In genomic region chr3:55752558-55752957, GRCm38 (mm10) we compare ENCODE assay signal across 25 mouse cellular contexts. TPM values are rescaled to one million over a fixed set of nuclear protein-coding genes. Genes with fewer than 3 reads are reported as not detected.
DNase-seq lines count a peak whose midpoint lies in the region; ATAC-seq and TF ChIP-seq lines count a peak whose summit lies in the region.
"Had no signal": no experiment of that assay in that cellular context is flagged by ENCODE, and none has a peak within 500 bp of the region (broad histone marks: within the 10 kb centered on the region; RNA-seq: fewer than 3 reads in every experiment).

No protein-coding gene starts in this region.

- no peaks in the 10 kb centered on the region for H3K36me3 ChIP-seq in hindbrain, embryonic 12.5 days
- H3K36me3 ChIP-seq in hindbrain, embryonic 11.5 days (ENCODE audit: control insufficient read depth, insufficient read depth, low read length): no peaks in the 10 kb centered on the region
- H3K36me3 ChIP-seq in MEL (ENCODE audit: control insufficient read depth in 1 of 2, insufficient read depth in 2 of 2, low read length in 2 of 2): no peaks in the 10 kb centered on the region
- H3K36me3 ChIP-seq: forebrain, embryonic 10.5 days; limb, embryonic 10.5 days; lung, embryonic 15.5 days; neural tube, embryonic 12.5 days had no signal

- no peak for DNase-seq in hindbrain, embryonic 11.5 days (ENCODE audit: low spot score)
- DNase-seq in left cerebral cortex, postnatal 4 days: peak; percentile 30
- DNase-seq in left cerebral cortex, postnatal 10 days (ENCODE audit: extremely low spot score in 1 of 2, low spot score in 2 of 2): no peak
- peak; percentile 19 for DNase-seq in A20 (ENCODE audit: low read depth, low spot score)
- no peak for DNase-seq in MEL (ENCODE audit: low read depth, low spot score)
- DNase-seq in right cerebral cortex, postnatal 14 days: no peak
- DNase-seq: adrenal gland, postnatal 25 days; cerebellum, adult 11-12 months; cerebellum, postnatal 36 days; gastrocnemius, postnatal 10 days; heart, adult 2 months; heart, postnatal 4 days; kidney, adult 11 months; layer of hippocampus, postnatal 36 days; lung, postnatal 4 days; spleen, adult 18-20 months had no signal

- WGBS in hindbrain, embryonic 12.5 days: 82% methylated on average over 4 of the region's 4 CpGs
- WGBS in hindbrain, embryonic 11.5 days: 74% methylated on average over 4 of the region's 4 CpGs

- 0 out of 2 replicates have a peak overlapping the region, but pooled peaks have one; percentile 30 for H3K27ac ChIP-seq in hindbrain, embryonic 12.5 days
- H3K27ac ChIP-seq in hindbrain, embryonic 11.5 days (ENCODE audit: low read depth, low read length): no peak overlapping the region
- no peak overlapping the region for H3K27ac ChIP-seq in MEL (ENCODE audit: control insufficient read depth, low read depth, low read length)
- H3K27ac ChIP-seq: forebrain, embryonic 10.5 days; heart, adult 2 months; kidney, postnatal 0 days; limb, embryonic 10.5 days; lung, embryonic 15.5 days; neural tube, embryonic 12.5 days had no signal

- H3K4me1 ChIP-seq in hindbrain, embryonic 12.5 days: peaks cover 44% of the 10 kb centered on the region
- H3K4me1 ChIP-seq in hindbrain, embryonic 11.5 days (replicated peaks; ENCODE audit: control insufficient read depth, insufficient read depth, low read length): peaks cover 5% of the 10 kb centered on the region; the same call in 1 of the 2 replicates
- no peaks in the 10 kb centered on the region for H3K4me1 ChIP-seq in MEL (ENCODE audit: control insufficient read depth in 1 of 2, insufficient read depth in 2 of 2, low read length in 2 of 2)
- H3K4me1 ChIP-seq: lung, embryonic 15.5 days had no signal

- H3K9ac ChIP-seq in hindbrain, embryonic 12.5 days: no peak overlapping the region
- H3K9ac ChIP-seq in hindbrain, embryonic 11.5 days (ENCODE audit: low read depth, low read length): no peak overlapping the region
- no peak overlapping the region for H3K9ac ChIP-seq in MEL (ENCODE audit: control insufficient read depth, low read depth, low read length, poor library complexity, severe bottlenecking)
- H3K9ac ChIP-seq: lung, embryonic 15.5 days; neural tube, embryonic 12.5 days had no signal

- no peak for TF ChIP-seq RAD21 in MEL (IDR thresholded peaks at IDR 0.05; ENCODE audit: low read depth, low read length)

- intact Hi-C loops in left cerebral cortex, postnatal 4 days (cut with DNase I): no loop called here
- intact Hi-C loops in left cerebral cortex, postnatal 10 days (cut with DNase I): no loop called here

- no peaks in the 10 kb centered on the region for H3K79me2 ChIP-seq in MEL (ENCODE audit: control insufficient read depth, insufficient read depth, low read length, poor library complexity)

- no peak for ATAC-seq in hindbrain, embryonic 12.5 days (ENCODE audit: low FRiP score)
- no peak for ATAC-seq in hindbrain, embryonic 11.5 days (ENCODE audit: low FRiP score)

- no peaks in the 10 kb centered on the region for H3K9me3 ChIP-seq in hindbrain, embryonic 12.5 days (replicated peaks)
- no peaks in the 10 kb centered on the region for H3K9me3 ChIP-seq in hindbrain, embryonic 11.5 days (ENCODE audit: control insufficient read depth, low read length)
- no peaks in the 10 kb centered on the region for H3K9me3 ChIP-seq in MEL (replicated peaks; ENCODE audit: insufficient read depth, low read length)
- H3K9me3 ChIP-seq: forebrain, embryonic 10.5 days; limb, embryonic 10.5 days; lung, embryonic 15.5 days; neural tube, embryonic 12.5 days had no signal

- no peak overlapping the region for H3K4me2 ChIP-seq in hindbrain, embryonic 12.5 days (replicated peaks)
- H3K4me2 ChIP-seq in hindbrain, embryonic 11.5 days (replicated peaks; ENCODE audit: low read depth, low read length): no peak overlapping the region
- H3K4me2 ChIP-seq: lung, embryonic 15.5 days; midbrain, embryonic 11.5 days; neural tube, embryonic 12.5 days had no signal

- no peak overlapping the region for H3K4me3 ChIP-seq in hindbrain, embryonic 12.5 days
- no peak overlapping the region for H3K4me3 ChIP-seq in hindbrain, embryonic 11.5 days (ENCODE audit: low read depth, low read length)
- no peak overlapping the region for H3K4me3 ChIP-seq in MEL (ENCODE audit: control insufficient read depth in 1 of 2, insufficient read depth in 1 of 2, low read depth in 2 of 2, low read length in 2 of 2)
- H3K4me3 ChIP-seq: forebrain, embryonic 10.5 days; heart, adult 2 months; limb, embryonic 10.5 days; lung, embryonic 15.5 days; neural tube, embryonic 12.5 days had no signal

- TF ChIP-seq POLR2A in MEL (IDR thresholded peaks at IDR 0.05; ENCODE audit: control insufficient read depth in 1 of 2, insufficient read depth in 1 of 2, low read depth in 1 of 2, low read length in 2 of 2, poor library complexity in 1 of 2): no peak

- H3K27me3 ChIP-seq in hindbrain, embryonic 12.5 days: 0 out of 2 replicates have a peak, but pooled peaks cover 4% of the 10 kb centered on the region
- no peaks in the 10 kb centered on the region for H3K27me3 ChIP-seq in hindbrain, embryonic 11.5 days (ENCODE audit: control insufficient read depth, insufficient read depth, low read length)
- no peaks in the 10 kb centered on the region for H3K27me3 ChIP-seq in MEL (ENCODE audit: control insufficient read depth in 1 of 2, insufficient read depth in 2 of 2, low read length in 2 of 2)
- H3K27me3 ChIP-seq: lung, embryonic 15.5 days; neural tube, embryonic 12.5 days had no signal

- TF ChIP-seq EP300 in MEL (IDR thresholded peaks at IDR 0.05; ENCODE audit: low read depth in 1 of 2, low read length in 2 of 2): no peak

- TF ChIP-seq CTCF in MEL (IDR thresholded peaks at IDR 0.05 in 2 of 3, conservative IDR thresholded peaks at IDR 0.05 in 1 of 3; ENCODE audit: control insufficient read depth in 1 of 3, insufficient read depth in 1 of 3, low read depth in 2 of 3, low read length in 3 of 3, poor library complexity in 1 of 3, severe bottlenecking in 1 of 3): 0 out of 6 replicates have a peak, but pooled peaks of 2 of the 3 experiments have one; percentile 4 to 11

TF ChIP-seq in MEL, 35 proteins besides CTCF, POLR2A, EP300 and RAD21:
- TF ChIP-seq SMC3 (IDR thresholded peaks at IDR 0.05; ENCODE audit: low read depth, low read length): peak; percentile 18; the same call in 1 of the 2 replicates
- no peak for TF ChIP-seq UBTF (IDR thresholded peaks at IDR 0.05; ENCODE audit: borderline replicate concordance, insufficient read depth, low read depth, low read length)

RNA-seq across cellular contexts. Expression of gene Mab21l1, which starts 29.8 kb away (rescaled TPM):
- 104 and 115 TPM in 2 replicates for polyA plus RNA-seq in hindbrain, embryonic 12.5 days (2016; fragmentation: Nextera tagmentation; extraction: Ambion mirVana)
- 68.1 and 68.5 TPM in 2 replicates for polyA plus RNA-seq in hindbrain, embryonic 11.5 days (2014; fragmentation: Nextera tagmentation; extraction: Ambion mirVana)
- 1 to 10 TPM; 1.3 to 4.3 TPM for total RNA-seq in left cerebral cortex, postnatal 4 days (2021)
- 1 to 10 TPM; 1.2 to 2.6 TPM for total RNA-seq in left cerebral cortex, postnatal 10 days (2021)
- total RNA-seq in MEL (2012; rRNA removed): not detected in 2 replicates
- polyA plus RNA-seq in MEL (2012; ENCODE audit: insufficient read depth in 1 of 2, insufficient read length in 2 of 2, low read depth in 1 of 2, low replicate concordance in 2 of 2, missing spikeins in 1 of 2): not detected
- total RNA-seq: liver, adult 2 months; monocyte, adult 5-6 weeks had no signal
- polyA plus RNA-seq: liver, adult 2 months had no signal

Comparison
In these comparisons a context has a peak if more than half of its experiments do, and no peak if none do; other contexts are left out.
1. DNase-seq: peak in left cerebral cortex, postnatal 4 days (single experiment) and A20 (single experiment); none in hindbrain, embryonic 11.5 days (single experiment), left cerebral cortex, postnatal 10 days (0 of 2), MEL (single experiment) and right cerebral cortex, postnatal 14 days (single experiment).